Mouse (Mus musculus) midbrain, embryonic 14.5 days (tissue): ENCODE measurements at regions not wholly inside any gene's neighbourhood (a gene's known extent, or its start where the extent isn't known, plus 50 kb on each side); places are given as distances from the start of the nearest gene placed in this dataset.

Experiments
- ATAC-seq: fragments of 200-750 bp; cut with Nextera tagmentation; 2 replicates; pipeline ENCODE4 v1.8.0; 2017; ENCODE audit warnings: moderate number of reproducible peaks, moderate library complexity; ENCODE audit not compliant: low FRiP score, low TSS enrichment
- DNase-seq: peaks from one replicate; pipeline ENCODE4 v3.0.0-alpha.2; 2015
- H3K27ac ChIP-seq: fragments of 300-500 bp; sonication (generic); replicated peaks from 2 replicates; pipeline ENCODE4 v1.5.1; 2014; ENCODE audit warnings: mild to moderate bottlenecking, low read depth, low read length, moderate library complexity
- H3K27me3 ChIP-seq: fragments of 300-500 bp; sonication (generic); 2 replicates; pipeline ENCODE4 v1.6.1; 2014; ENCODE audit warnings: low read length, control low read depth, mixed read lengths; ENCODE audit not compliant: control insufficient read depth, insufficient read depth
- H3K36me3 ChIP-seq: fragments of 300-500 bp; sonication (generic); 2 replicates; pipeline ENCODE4 v1.6.1; 2014; ENCODE audit warnings: low read length, control low read depth; ENCODE audit not compliant: control insufficient read depth, insufficient read depth
- H3K4me1 ChIP-seq: fragments of 300-500 bp; sonication (generic); 2 replicates; pipeline ENCODE4 v1.6.1; 2014; ENCODE audit warnings: mild to moderate bottlenecking, antibody characterized with exemption, low read length, control low read depth; ENCODE audit not compliant: control insufficient read depth, insufficient read depth
- H3K4me2 ChIP-seq: fragments of 300-500 bp; sonication (generic); 2 replicates; pipeline ENCODE4 v1.6.1; 2014; ENCODE audit warnings: mild to moderate bottlenecking, low read length, moderate library complexity
- H3K4me3 ChIP-seq: fragments of 300-500 bp; sonication (generic); replicated peaks from 2 replicates; pipeline ENCODE4 v1.5.1; 2014; ENCODE audit warnings: low read depth, low read length
- H3K9ac ChIP-seq: fragments of 300-500 bp; sonication (generic); replicated peaks from 2 replicates; pipeline ENCODE4 v1.6.1; 2014; ENCODE audit warnings: mild to moderate bottlenecking, low read length, moderate library complexity
- H3K9me3 ChIP-seq: fragments of 300-500 bp; sonication (generic); 2 replicates; pipeline ENCODE4 v1.6.1; 2016; ENCODE audit warnings: low read length, control low read depth, mixed read lengths; ENCODE audit not compliant: control insufficient read depth
- WGBS: fragments of 180-500 bp; shearing (Covaris S2); extraction: QIAGEN DNeasy Blood & Tissue Kit; methylation state at CpG from one replicate; pipeline ENCODE4 v1.1.7; 2014; 5-methylcytosine and 5-hydroxymethylcytosine counted together

DNA sequence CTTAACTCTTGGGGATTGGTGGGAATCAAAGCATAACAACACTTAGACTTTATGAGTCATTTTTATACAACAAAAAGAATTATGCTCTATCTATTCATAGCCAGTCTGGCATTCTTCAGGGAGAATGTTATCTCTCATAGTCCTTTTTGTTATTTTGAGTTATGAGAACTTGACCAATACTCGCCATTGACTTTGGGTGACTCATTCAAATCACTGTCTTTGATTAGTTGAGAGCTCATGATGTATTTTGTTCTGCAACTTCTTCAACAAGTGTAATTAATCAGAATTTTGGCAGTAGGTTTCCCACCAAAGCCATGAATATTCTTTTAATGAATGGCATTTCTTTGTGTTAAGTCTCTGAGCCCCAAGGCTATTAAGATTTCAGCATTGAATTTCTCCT lies 139.6 kb downstream of the Ahr start:
- H3K9ac ChIP-seq = no peak overlapping the region
- DNase-seq (no peak), ATAC-seq (no peak)
- H3K36me3 ChIP-seq = no peaks in the 10 kb centered on the region
- H3K27me3 ChIP-seq = no peaks in the 10 kb centered on the region
- no peaks in the 10 kb centered on the region for H3K9me3 ChIP-seq
- H3K27ac ChIP-seq = no peak overlapping the region
- no peak overlapping the region for H3K4me3 ChIP-seq
- no peaks in the 10 kb centered on the region for H3K4me1 ChIP-seq
- 89% methylated on average over 1 of the region's 1 CpGs for WGBS
- H3K4me2 ChIP-seq = no peak overlapping the region

DNA sequence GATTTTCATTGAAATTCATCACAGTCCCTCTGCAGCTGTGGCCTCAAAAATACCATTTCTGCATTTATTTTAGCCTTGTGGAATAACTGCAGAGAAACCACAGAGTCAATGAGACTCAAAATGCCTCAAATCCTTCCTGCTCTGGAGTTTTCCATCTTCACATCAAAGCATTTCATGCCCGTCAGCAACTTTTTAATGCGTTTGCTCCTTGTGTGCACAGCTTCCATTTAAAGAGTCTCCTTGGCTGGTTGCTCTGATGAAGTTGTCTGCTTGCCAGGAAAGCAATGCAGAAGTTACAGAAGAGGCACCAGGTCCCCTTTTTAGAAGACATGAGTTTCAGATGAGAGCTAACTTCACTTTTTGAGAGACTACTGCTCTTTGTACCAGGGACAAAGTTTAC lies 142.7 kb downstream of the Ahr start:
- no peaks in the 10 kb centered on the region for H3K4me1 ChIP-seq
- 40% methylated on average over 2 of the region's 2 CpGs for WGBS
- H3K4me2 ChIP-seq = no peak overlapping the region
- ATAC-seq (no peak), DNase-seq (no peak)
- no peak overlapping the region for H3K4me3 ChIP-seq
- no peaks in the 10 kb centered on the region for H3K9me3 ChIP-seq
- no peaks in the 10 kb centered on the region for H3K27me3 ChIP-seq
- no peak overlapping the region for H3K9ac ChIP-seq
- no peaks in the 10 kb centered on the region for H3K36me3 ChIP-seq
- H3K27ac ChIP-seq = no peak overlapping the region

DNA sequence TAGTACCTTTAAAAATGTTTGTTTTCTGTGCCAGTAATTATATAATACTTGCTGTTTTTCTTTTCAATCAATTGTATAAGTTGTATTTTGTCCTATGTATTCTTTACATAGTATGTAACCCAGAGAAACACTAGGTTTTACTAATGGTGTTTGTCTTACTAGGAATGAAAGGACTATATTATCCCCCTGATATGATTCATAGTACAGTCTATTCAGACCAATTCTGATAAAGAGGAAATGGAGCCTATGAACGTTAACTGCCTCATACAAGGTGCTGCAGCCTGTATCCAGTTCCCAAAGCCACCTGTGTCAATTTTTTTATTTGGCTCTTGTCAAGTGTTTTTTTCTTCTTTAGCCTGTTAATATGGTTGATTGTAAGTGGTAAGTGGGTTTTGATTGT lies 144.6 kb downstream of the Ahr start:
- WGBS = 85% methylated on average over 1 of the region's 1 CpGs
- H3K9me3 ChIP-seq = no peaks in the 10 kb centered on the region
- no peaks in the 10 kb centered on the region for H3K36me3 ChIP-seq
- H3K27me3 ChIP-seq = no peaks in the 10 kb centered on the region
- no peak overlapping the region for H3K4me2 ChIP-seq
- DNase-seq (no peak), ATAC-seq (no peak)
- H3K27ac ChIP-seq = no peak overlapping the region
- H3K4me1 ChIP-seq = no peaks in the 10 kb centered on the region
- no peak overlapping the region for H3K4me3 ChIP-seq
- no peak overlapping the region for H3K9ac ChIP-seq

DNA sequence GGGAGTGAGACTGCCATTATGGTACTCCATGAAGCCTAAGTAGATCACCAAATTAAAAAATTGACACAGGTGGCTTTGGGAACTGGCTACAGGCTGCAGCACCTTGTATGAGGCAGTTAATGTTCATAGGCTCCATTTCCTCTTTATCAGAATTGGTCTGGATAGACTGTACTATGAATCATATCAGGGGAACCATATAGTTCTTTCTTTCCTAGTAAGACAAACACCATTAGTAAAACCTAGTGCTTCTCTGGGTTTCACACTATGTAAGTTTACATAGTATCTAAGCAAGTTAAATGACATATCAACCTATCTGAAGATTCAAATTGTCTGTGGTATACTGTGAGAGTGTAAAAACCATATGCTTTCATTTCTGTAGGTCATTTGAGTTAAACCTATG lies 145.0 kb downstream of the Ahr start:
- no peaks in the 10 kb centered on the region for H3K9me3 ChIP-seq
- no peaks in the 10 kb centered on the region for H3K4me1 ChIP-seq
- no peaks in the 10 kb centered on the region for H3K36me3 ChIP-seq
- no peak overlapping the region for H3K4me3 ChIP-seq
- no peak overlapping the region for H3K27ac ChIP-seq
- H3K27me3 ChIP-seq = no peaks in the 10 kb centered on the region
- H3K4me2 ChIP-seq = no peak overlapping the region
- DNase-seq (no peak), ATAC-seq (no peak)
- H3K9ac ChIP-seq = no peak overlapping the region

DNA sequence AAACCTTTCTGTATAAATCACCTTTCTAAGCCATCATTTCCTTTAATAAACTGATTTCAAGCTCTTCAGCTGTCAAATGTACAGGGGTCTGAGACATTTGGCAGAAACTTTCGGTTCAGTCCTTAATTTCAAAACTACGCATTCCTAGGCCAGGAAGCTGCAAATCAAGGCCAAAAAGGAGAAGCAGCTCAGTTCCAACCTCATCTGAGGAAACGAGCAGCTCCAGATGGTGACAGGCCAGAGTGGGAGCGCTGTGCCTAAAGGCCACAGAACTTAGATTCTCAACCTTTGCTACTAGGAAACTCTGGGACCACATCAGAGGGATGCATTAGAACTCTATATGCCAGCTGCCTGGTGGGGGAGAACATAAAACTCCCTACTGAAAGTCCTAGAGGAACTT lies 150.6 kb downstream of the Ahr start:
- ATAC-seq (no peak), DNase-seq (no peak)
- Histone ChIP-seq H3K4me2 (no peak overlapping the region), H3K9ac (no peak overlapping the region), H3K4me1 (no peaks in the 10 kb centered on the region), H3K36me3 (no peaks in the 10 kb centered on the region), H3K27ac (no peak overlapping the region), H3K4me3 (no peak overlapping the region), H3K27me3 (no peaks in the 10 kb centered on the region), H3K9me3 (no peaks in the 10 kb centered on the region)
- WGBS = 93% methylated on average over 4 of the region's 4 CpGs

DNA sequence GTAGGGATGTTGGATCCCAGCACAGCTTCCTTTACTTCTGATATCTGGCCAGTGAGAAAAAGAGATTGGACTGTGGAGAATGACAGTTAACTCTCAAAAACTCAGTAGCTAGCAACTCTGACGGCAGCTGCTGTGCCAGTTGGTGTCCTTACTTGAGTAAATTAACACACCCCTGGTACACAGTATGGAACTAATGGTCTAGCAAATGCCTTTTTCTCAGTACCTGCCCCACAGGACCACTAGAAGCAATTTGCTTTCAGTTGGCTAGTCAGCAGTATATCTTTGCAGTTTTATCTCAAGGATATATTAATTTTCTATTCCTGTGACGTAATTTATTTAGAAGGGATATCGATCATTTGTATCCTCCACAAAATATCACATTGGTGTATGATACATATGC lies 157.6 kb downstream of the Ahr start:
- ATAC-seq (no peak), DNase-seq (no peak)
- WGBS = 90% methylated on average over 3 of the region's 3 CpGs

DNA sequence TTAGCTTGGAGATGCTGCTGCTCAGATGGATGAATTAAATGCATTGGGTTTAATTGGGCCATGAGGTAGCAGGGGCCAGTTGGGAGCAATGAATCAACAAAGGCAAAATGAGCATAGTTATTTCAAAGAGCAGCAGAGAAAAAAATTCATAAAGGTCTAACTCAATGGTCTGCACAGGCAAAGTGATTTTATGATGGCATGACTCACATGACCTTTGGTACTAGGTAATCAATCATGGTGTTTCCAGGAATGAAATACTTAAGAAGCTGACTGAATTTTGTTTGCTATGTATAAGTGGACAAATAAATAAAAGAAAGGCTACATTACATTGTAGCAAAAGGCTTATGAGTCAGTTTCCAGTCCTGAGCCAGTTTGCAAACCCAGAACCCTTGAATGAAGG lies 158.5 kb downstream of the Ahr start:
- Histone ChIP-seq H3K36me3 (no peaks in the 10 kb centered on the region), H3K27ac (no peak overlapping the region), H3K4me3 (no peak overlapping the region), H3K9ac (no peak overlapping the region), H3K27me3 (no peaks in the 10 kb centered on the region), H3K4me1 (no peaks in the 10 kb centered on the region), H3K4me2 (no peak overlapping the region), H3K9me3 (no peaks in the 10 kb centered on the region)
- ATAC-seq (no peak), DNase-seq (no peak)

More for the DNA sequence above, 157.6 kb downstream of the Ahr start:
- no peaks in the 10 kb centered on the region for H3K36me3 ChIP-seq
- no peaks in the 10 kb centered on the region for H3K27me3 ChIP-seq
- no peak overlapping the region for H3K4me3 ChIP-seq
- H3K4me1 ChIP-seq = no peaks in the 10 kb centered on the region
- no peak overlapping the region for H3K4me2 ChIP-seq
- no peak overlapping the region for H3K9ac ChIP-seq
- H3K9me3 ChIP-seq = no peaks in the 10 kb centered on the region
- H3K27ac ChIP-seq = no peak overlapping the region

DNA sequence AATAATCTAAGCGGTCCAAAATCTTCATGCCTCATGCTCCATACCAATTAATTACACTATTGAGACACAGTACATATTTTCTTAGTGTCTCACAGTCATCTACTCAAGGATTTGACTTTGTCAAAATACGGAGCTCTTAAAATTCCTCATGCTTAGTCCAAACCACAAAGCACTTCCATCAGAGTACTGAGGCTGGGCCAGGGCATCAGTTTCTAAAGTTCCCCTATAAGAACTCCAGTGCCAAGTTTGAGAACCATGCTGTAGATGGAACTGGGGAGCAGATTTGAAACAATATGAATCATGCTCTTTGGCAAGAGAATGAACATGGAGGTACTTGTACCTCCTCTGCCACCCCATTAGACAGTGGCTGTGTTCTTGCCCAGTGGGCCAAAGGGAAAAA lies 176.9 kb downstream of the Ahr start:
- ATAC-seq = no peak
- Histone ChIP-seq H3K9me3 (no peaks in the 10 kb centered on the region), H3K27ac (no peak overlapping the region)

DNA sequence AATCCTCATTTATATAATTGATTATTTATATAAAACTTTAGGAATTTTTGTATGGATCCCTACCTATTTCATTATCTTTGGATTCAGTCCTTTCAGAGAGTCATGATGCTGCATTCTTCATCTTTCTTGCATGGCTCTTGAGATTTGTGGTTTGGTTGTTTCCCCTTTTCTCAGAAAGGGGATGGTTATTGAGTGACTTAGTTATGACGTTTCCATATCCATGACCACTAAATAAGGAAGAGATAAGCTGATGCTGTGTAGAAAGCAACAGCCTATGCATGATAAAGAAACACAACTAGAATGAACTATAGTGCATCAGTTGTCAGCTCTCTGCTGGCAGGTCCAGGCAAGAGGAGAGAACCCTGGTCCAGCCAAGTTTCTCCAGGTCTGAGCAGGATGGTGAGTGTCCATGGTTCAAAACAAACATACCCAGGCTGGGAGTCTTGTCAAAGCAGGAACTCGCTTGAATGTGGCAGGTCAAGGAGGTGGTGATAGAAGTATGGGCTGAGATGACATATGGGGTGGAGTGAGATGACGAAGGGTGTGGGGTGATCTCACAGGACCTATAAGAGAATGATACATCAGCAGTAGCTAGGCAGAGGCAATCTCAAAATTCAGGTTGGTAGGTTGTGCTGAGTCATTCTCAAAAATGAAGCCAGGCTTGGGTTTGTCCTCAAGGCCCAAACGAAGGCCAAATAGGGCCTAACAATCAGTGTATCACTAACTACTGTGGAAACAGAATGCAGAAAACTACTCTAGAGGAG lies 196.5 kb downstream of the Ahr start:
- Histone ChIP-seq H3K9ac (no peak overlapping the region), H3K4me3 (no peak overlapping the region), H3K9me3 (no peaks in the 10 kb centered on the region), H3K27me3 (no peaks in the 10 kb centered on the region), H3K4me2 (no peak overlapping the region), H3K27ac (no peak overlapping the region), H3K4me1 (no peaks in the 10 kb centered on the region), H3K36me3 (no peaks in the 10 kb centered on the region)
- no peak for ATAC-seq
- 97% methylated on average over 4 of the region's 4 CpGs for WGBS
- DNase-seq = no peak

More for the DNA sequence above, 176.9 kb downstream of the Ahr start:
- Histone ChIP-seq H3K4me1 (no peaks in the 10 kb centered on the region), H3K36me3 (no peaks in the 10 kb centered on the region), H3K4me2 (no peak overlapping the region), H3K27me3 (no peaks in the 10 kb centered on the region), H3K9ac (no peak overlapping the region), H3K4me3 (no peak overlapping the region)
- no peak for DNase-seq
- 90% methylated on average over 2 of the region's 2 CpGs for WGBS
